Mouse (Mus musculus): Measurements from ENCODE around the gene Cd2.

Gene Cd2

GRCm38 (mm10) chr3:101274041-101274770, 13.5 kb downstream of the Cd2 start:
- no peak for DNase-seq (ENCODE audit: low spot score)

DNA sequence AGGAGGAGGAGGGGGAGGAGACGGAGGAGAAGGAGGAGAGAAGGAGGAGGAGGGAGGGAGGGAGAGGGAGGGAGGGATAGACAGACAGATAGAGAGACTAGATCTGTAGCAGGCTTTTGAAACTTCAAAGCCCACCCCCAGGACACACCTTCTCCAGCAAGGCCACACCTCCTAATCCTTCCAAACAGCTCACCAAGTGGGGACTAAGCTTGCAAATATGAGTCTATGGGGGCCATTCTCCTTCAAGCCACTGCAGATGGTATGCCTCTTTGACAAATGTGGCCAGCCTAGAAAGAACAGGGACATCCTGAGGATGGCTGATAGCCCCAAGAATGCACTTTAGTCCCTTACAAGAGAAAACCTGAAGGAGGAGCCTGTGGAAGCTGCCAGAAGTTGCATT, 15.6 kb downstream of the Cd2 start:
- DNase-seq (ENCODE audit: low spot score) = no peak

GRCm38 (mm10) chr3:101270833-101271232, 16.9 kb downstream of the Cd2 start:
- DNase-seq (ENCODE audit: low spot score) = no peak

DNA sequence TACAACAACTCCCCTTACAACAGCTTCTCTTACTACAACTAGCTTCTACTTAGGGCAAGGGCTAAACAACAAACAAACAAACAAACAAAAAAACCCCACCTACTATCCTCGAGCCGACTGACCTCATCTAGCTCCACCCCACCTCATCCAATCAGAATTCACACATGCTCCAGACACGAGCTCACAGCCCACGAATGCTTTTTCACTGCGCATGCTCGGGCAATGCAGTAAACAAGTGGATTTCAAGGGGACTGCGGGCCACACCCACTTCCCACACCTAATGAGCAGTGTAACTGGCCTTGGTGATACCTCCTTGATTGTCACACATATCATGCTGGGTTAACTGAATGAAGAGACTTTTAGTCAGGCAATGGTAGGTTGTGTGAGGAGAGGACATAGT, 19.4 kb downstream of the Cd2 start:
- DNase-seq (ENCODE audit: low spot score) = no peak

GRCm38 (mm10) chr3:101265561-101266091, 22.1 kb downstream of the Cd2 start:
- DNase-seq (ENCODE audit: low spot score) = no peak

DNA sequence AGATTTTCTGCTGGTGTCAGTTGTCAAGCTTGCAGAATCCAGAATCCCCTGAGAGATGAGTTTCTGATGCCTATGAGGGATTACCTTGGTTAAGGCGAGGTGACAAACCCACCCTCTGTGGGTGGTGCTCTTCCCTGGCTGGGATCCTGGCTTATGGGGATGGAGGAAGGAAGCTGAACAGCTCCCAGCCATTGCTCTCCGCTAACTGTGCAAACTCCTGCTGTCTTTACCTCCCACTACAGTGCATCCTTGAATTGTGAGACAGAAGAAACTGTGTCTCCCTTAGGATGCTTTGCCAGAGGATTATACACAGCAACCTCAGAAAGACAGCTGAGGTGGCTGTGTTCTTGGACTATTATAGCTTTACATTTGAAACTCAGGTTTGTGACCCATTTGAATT, 28.8 kb downstream of the Cd2 start:
- no peak for DNase-seq (ENCODE audit: low spot score)

DNA sequence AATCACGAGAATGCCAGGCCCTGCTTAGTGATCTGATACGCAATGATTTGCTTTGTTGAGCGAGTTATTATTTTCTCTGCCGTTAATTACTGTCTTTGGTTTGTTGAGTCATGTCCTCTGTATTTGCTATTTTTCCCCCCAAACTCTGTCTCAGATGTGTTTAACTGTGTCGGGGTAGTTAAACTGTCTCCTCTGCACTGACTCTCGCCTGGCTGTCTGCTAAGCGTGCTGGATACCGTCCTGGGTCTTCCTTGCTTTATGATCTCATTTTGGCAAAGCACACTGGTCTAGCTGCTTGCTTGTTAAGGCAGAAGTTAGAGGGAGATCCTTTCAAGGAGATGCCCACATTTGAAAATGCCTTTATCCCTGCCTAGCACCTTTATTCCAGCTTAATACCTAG, 31.6 kb downstream of the Cd2 start:
- DNase-seq (ENCODE audit: low spot score) = no peak

GRCm38 (mm10) chr3:101252141-101252540, 35.6 kb downstream of the Cd2 start:
- no peak for DNase-seq (ENCODE audit: low spot score)

GRCm38 (mm10) chr3:101249846-101250245, 37.9 kb downstream of the Cd2 start:
- DNase-seq (ENCODE audit: low spot score) = no peak

- no peak for DNase-seq (ENCODE audit: low spot score)
These were observed 42.5 kb downstream of the Cd2 start for GRCm38 (mm10) chr3:101245212-101245611.

GRCm38 (mm10) chr3:101243002-101243401, 44.7 kb downstream of the Cd2 start:
- no peak for DNase-seq (ENCODE audit: low spot score)

DNA sequence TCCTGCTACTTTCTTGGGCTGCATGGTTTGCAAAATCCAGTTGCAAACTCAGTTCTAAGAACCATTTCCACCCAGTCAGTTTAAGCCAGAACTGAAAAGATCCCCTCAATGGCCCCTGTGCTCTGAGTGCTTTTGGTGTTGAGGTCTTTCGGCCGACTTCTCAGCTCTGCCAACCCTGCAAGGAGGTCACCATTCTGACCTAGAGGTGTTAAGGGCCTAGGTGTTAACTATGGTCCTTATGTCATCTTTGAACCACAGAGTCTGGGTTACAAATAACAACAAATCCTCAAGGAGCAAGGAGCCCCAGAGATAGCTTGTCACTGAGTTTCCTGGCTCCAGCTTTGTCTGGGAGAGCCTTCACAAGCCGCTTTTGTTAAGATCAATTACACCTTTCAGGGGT, 45.9 kb downstream of the Cd2 start:
- DNase-seq (ENCODE audit: low spot score) = no peak

DNA sequence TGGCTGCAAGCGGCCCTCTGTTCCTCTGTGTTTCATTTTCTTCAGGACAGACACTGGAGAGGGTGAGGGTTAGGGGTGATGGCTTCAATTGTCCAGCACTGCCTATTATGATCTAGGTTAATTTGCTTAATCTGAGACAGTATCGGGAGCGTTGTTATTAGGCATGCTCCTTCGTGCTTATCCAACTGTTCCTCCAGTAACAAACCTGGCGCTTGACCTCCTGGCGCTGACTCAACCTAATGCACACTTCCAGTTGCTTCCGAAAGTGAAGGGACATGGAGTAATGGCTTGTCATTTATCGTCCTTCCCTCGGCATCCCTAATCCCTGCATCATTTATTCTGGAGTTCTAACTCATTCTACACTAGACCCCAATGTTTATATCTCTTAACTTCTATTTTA, 46.9 kb downstream of the Cd2 start:
- DNase-seq (ENCODE audit: low spot score) = no peak

GRCm38 (mm10) chr3:101239236-101239635, 48.5 kb downstream of the Cd2 start:
- no peak for DNase-seq (ENCODE audit: low spot score)

- no peak for DNase-seq (ENCODE audit: low spot score)
These were observed 49.0 kb downstream of the Cd2 start for GRCm38 (mm10) chr3:101238695-101239094.

DNA sequence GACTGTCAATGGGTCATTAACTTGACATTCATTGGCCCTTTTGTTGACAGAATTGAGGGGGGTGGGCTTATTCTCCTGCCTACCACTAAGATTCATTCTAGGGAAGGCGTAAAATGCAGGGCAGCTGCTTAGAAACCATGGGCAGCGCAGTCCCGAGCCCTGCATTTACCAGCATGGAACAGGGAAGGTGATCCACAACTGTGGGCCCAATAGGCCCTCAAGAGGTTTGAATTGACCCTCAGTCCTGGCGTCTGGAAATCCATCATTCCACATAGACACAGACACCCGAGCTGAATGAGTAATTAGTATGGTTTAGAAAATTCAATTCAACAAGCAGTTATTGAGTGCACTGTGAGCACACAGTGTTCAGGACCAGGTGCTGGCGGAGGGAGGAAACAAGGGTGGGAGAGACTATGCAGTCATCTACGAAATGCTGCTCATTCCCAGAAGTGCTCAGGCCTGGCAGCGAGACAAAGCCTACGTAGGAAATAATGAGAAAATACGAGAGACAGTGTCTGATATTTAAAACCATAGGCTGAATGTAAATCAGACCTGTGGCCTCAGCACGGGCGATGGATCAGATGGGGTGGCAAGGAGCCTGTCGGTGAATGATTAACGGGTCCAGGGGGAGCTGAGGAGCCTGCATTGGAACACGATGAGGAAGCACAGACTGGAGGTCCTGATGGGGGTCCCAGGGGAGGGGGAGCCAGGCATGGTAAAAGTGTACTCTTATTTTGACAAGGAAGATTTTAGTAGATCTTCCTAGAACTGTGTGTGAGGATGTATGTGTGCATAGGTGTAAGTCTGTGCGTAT, 50.5 kb downstream of the Cd2 start:
- DNase-seq (ENCODE audit: low spot score) = no peak

- DNase-seq (ENCODE audit: low spot score) = no peak
These were observed 51.5 kb downstream of the Cd2 start for GRCm38 (mm10) chr3:101236261-101236660.

- no peak for DNase-seq (ENCODE audit: low spot score)
These were observed 52.4 kb downstream of the Cd2 start for GRCm38 (mm10) chr3:101235321-101235720.

DNA sequence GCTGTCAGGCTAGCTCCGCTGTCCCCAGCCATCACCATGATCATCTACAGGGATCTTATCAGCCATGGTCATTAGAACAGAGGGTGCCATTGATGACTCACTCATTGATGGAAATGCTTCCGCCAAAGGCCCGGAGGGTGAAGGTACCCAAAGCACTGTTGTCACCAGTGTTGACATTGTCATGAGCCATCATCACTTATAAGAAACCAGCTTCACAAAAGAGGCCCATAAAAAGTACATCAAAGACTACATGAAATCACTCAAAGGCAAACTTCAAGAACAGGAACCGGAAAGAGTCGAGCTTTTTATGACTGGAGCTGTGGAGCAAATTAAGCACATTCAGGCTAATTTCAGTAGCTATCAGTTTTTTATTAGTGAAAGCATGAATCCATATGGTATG, 54.3 kb downstream of the Cd2 start:
- DNase-seq (ENCODE audit: low spot score) = no peak

GRCm38 (mm10) chr3:101232570-101232969, 55.2 kb downstream of the Cd2 start:
- no peak for DNase-seq (ENCODE audit: low spot score)

- no peak for DNase-seq (ENCODE audit: low spot score)
These were observed 57.5 kb downstream of the Cd2 start for GRCm38 (mm10) chr3:101230201-101230600.

- no peak for DNase-seq (ENCODE audit: low spot score)
These were observed 58.2 kb downstream of the Cd2 start for GRCm38 (mm10) chr3:101229551-101229930.

- no peak for DNase-seq (ENCODE audit: low spot score)
These were observed 58.7 kb downstream of the Cd2 start for GRCm38 (mm10) chr3:101228868-101229550.
